Mouse (Mus musculus) layer of hippocampus, postnatal 25 days (tissue): ENCODE measurements at regions not wholly inside any gene's neighbourhood (a gene's known extent, or its start where the extent isn't known, plus 50 kb on each side); places are given as distances from the start of the nearest gene placed in this dataset.
"Not testable (repeated sequence)": the region's sequence is repeated elsewhere in the genome, so short reads cannot be mapped to it uniquely, and the experiment has no call there.

Source experiments
- DNase-seq, 2 experiments: peaks; one replicate each; pipeline ENCODE4 v3.0.0; 2022; ENCODE audit warnings: mixed read lengths in 2 of 2, low spot score in 1 of 2; ENCODE audit errors: extremely low spot score in 1 of 2

GRCm38 (mm10) chr1:42514417-42514816 lies 181.2 kb upstream of the Pou3f3 start:
- DNase-seq = no peak

GRCm38 (mm10) chr1:42524401-42524800 lies 171.2 kb upstream of the Pou3f3 start:
- no peak for DNase-seq

- no peak for DNase-seq
Measured at GRCm38 (mm10) chr1:42527746-42528476, 167.7 kb upstream of the Pou3f3 start.

- DNase-seq = no peak
Measured at GRCm38 (mm10) chr1:42532908-42533307, 162.7 kb upstream of the Pou3f3 start.

- peak; percentile 17 to 21 for DNase-seq
Measured at GRCm38 (mm10) chr1:42539066-42539539, 156.5 kb upstream of the Pou3f3 start.

GRCm38 (mm10) chr1:42539541-42540520 lies 155.7 kb upstream of the Pou3f3 start:
- DNase-seq = peak; percentile 33 to 41

- DNase-seq = no peak
Measured at GRCm38 (mm10) chr1:42541991-42542390, 153.6 kb upstream of the Pou3f3 start.

GRCm38 (mm10) chr1:42542846-42543549 lies 152.6 kb upstream of the Pou3f3 start:
- no peak for DNase-seq

- DNase-seq = no peak
Measured at GRCm38 (mm10) chr1:42546879-42547278, 148.7 kb upstream of the Pou3f3 start.

- DNase-seq = no peak
Measured at GRCm38 (mm10) chr1:42557301-42557700, 138.3 kb upstream of the Pou3f3 start.

- no peak for DNase-seq
Measured at GRCm38 (mm10) chr1:42567640-42568039, 127.9 kb upstream of the Pou3f3 start.

GRCm38 (mm10) chr1:42585191-42585590 lies 110.4 kb upstream of the Pou3f3 start:
- no peak for DNase-seq

GRCm38 (mm10) chr1:42588499-42588898 lies 107.1 kb upstream of the Pou3f3 start:
- DNase-seq = no peak

GRCm38 (mm10) chr1:42589442-42589841 lies 106.1 kb upstream of the Pou3f3 start:
- DNase-seq = no peak

GRCm38 (mm10) chr1:42591855-42592254 lies 103.7 kb upstream of the Pou3f3 start:
- DNase-seq = no peak

- no peak for DNase-seq
Measured at GRCm38 (mm10) chr1:42597065-42597464, 98.5 kb upstream of the Pou3f3 start.

- DNase-seq = no peak
Measured at GRCm38 (mm10) chr1:42599238-42599637, 96.3 kb upstream of the Pou3f3 start.

GRCm38 (mm10) chr1:42606251-42606650 lies 89.3 kb upstream of the Pou3f3 start:
- no peak for DNase-seq

- not testable (repeated sequence) for DNase-seq
Measured at GRCm38 (mm10) chr1:42607466-42608043, 88.0 kb upstream of the Pou3f3 start.

GRCm38 (mm10) chr1:42623766-42624165 lies 71.8 kb upstream of the Pou3f3 start:
- no peak for DNase-seq
